Mouse (Mus musculus) left cerebral cortex, postnatal 10 days (tissue): ENCODE measurements around the gene Tpbg. TPM values are rescaled to one million over a fixed set of nuclear protein-coding genes. Genes with fewer than 3 reads are reported as not detected.

ENCODE experiments used
- total RNA-seq, 2 experiments: library from RNA; stranded (reverse); gene quantifications; 2 replicates each; pipeline ENCODE4 v1.2.3; 2021

Tpbg gene
- total RNA-seq, 2 experiments from 2014 or later = 25.9 to 38.1 TPM

Other genes starting within 250 kb of the Tpbg start
- 10 to 100 TPM; 25.8 to 28.3 TPM for gene Ibtk, start 93.0 kb upstream of the Tpbg start, total RNA-seq